Mouse (Mus musculus): ENCODE results near the gene Adh1. TPM values are rescaled to one million over a fixed set of nuclear protein-coding genes. Genes with fewer than 3 reads are reported as not detected.

The Adh1 gene
- polyA plus RNA-seq, 1 experiment = not detected

- Histone ChIP-seq H3K9me3 (ENCODE audit: control insufficient read depth, low read length) (no peaks in the 10 kb centered on the region), H3K27me3 (ENCODE audit: control insufficient read depth) (no peaks in the 10 kb centered on the region), H3K4me1 (ENCODE audit: control insufficient read depth) (no peaks in the 10 kb centered on the region), H3K4me3 (replicated peaks) (no peak overlapping the region), H3K36me3 (ENCODE audit: control insufficient read depth) (no peaks in the 10 kb centered on the region)
- TF ChIP-seq TAL1 (IDR thresholded peaks at IDR 0.05; ENCODE audit: low read length) (no peak), GATA1 (IDR thresholded peaks at IDR 0.05; ENCODE audit: low read length) (no peak)
These were observed 14.2 kb upstream of the Adh1 start for GRCm38 (mm10) chr3:138246511-138247020.

GRCm38 (mm10) chr3:138247241-138247640, 13.6 kb upstream of the Adh1 start:
- H3K4me3 ChIP-seq (replicated peaks) = no peak overlapping the region
- no peak for TF ChIP-seq GATA1 (IDR thresholded peaks at IDR 0.05; ENCODE audit: low read length)
- no peak for TF ChIP-seq TAL1 (IDR thresholded peaks at IDR 0.05; ENCODE audit: low read length)
- H3K4me1 ChIP-seq (ENCODE audit: control insufficient read depth) = no peaks in the 10 kb centered on the region
- no peaks in the 10 kb centered on the region for H3K9me3 ChIP-seq (ENCODE audit: control insufficient read depth, low read length)
- H3K36me3 ChIP-seq (ENCODE audit: control insufficient read depth) = no peaks in the 10 kb centered on the region
- no peaks in the 10 kb centered on the region for H3K27me3 ChIP-seq (ENCODE audit: control insufficient read depth)

GRCm38 (mm10) chr3:138248011-138248410, 12.8 kb upstream of the Adh1 start:
- no peaks in the 10 kb centered on the region for H3K36me3 ChIP-seq (ENCODE audit: control insufficient read depth)
- H3K4me1 ChIP-seq (ENCODE audit: control insufficient read depth) = no peaks in the 10 kb centered on the region
- H3K27me3 ChIP-seq (ENCODE audit: control insufficient read depth) = no peaks in the 10 kb centered on the region
- TF ChIP-seq TAL1 (IDR thresholded peaks at IDR 0.05; ENCODE audit: low read length) (no peak), GATA1 (IDR thresholded peaks at IDR 0.05; ENCODE audit: low read length) (no peak)
- no peak overlapping the region for H3K4me3 ChIP-seq (replicated peaks)
- no peaks in the 10 kb centered on the region for H3K9me3 ChIP-seq (ENCODE audit: control insufficient read depth, low read length)

GRCm38 (mm10) chr3:138248746-138249145, 12.0 kb upstream of the Adh1 start:
- H3K4me3 ChIP-seq (replicated peaks) = no peak overlapping the region
- TF ChIP-seq TAL1 (IDR thresholded peaks at IDR 0.05; ENCODE audit: low read length) (no peak), GATA1 (IDR thresholded peaks at IDR 0.05; ENCODE audit: low read length) (no peak)
- no peaks in the 10 kb centered on the region for H3K4me1 ChIP-seq (ENCODE audit: control insufficient read depth)
- H3K9me3 ChIP-seq (ENCODE audit: control insufficient read depth, low read length) = no peaks in the 10 kb centered on the region
- no peaks in the 10 kb centered on the region for H3K27me3 ChIP-seq (ENCODE audit: control insufficient read depth)
- H3K36me3 ChIP-seq (ENCODE audit: control insufficient read depth) = no peaks in the 10 kb centered on the region

GRCm38 (mm10) chr3:138251156-138251555, 9.6 kb upstream of the Adh1 start:
- H3K36me3 ChIP-seq (ENCODE audit: control insufficient read depth) = no peaks in the 10 kb centered on the region
- TF ChIP-seq TAL1 (IDR thresholded peaks at IDR 0.05; ENCODE audit: low read length) = no peak
- no peak for TF ChIP-seq GATA1 (IDR thresholded peaks at IDR 0.05; ENCODE audit: low read length)

GRCm38 (mm10) chr3:138254205-138254604, 6.6 kb upstream of the Adh1 start:
- Histone ChIP-seq H3K36me3 (ENCODE audit: control insufficient read depth) (no peaks in the 10 kb centered on the region), H3K9me3 (ENCODE audit: control insufficient read depth, low read length) (no peaks in the 10 kb centered on the region), H3K4me1 (ENCODE audit: control insufficient read depth) (no peaks in the 10 kb centered on the region), H3K4me3 (replicated peaks) (no peak overlapping the region), H3K27me3 (ENCODE audit: control insufficient read depth) (no peaks in the 10 kb centered on the region)
- no peak for TF ChIP-seq GATA1 (IDR thresholded peaks at IDR 0.05; ENCODE audit: low read length)
- no peak for TF ChIP-seq TAL1 (IDR thresholded peaks at IDR 0.05; ENCODE audit: low read length)

More at GRCm38 (mm10) chr3:138251156-138251555, 9.6 kb upstream of the Adh1 start:
- Histone ChIP-seq H3K27me3 (ENCODE audit: control insufficient read depth) (no peaks in the 10 kb centered on the region), H3K9me3 (ENCODE audit: control insufficient read depth, low read length) (no peaks in the 10 kb centered on the region), H3K4me3 (replicated peaks) (no peak overlapping the region), H3K4me1 (ENCODE audit: control insufficient read depth) (no peaks in the 10 kb centered on the region)

GRCm38 (mm10) chr3:138255366-138255765, 5.4 kb upstream of the Adh1 start:
- no peaks in the 10 kb centered on the region for H3K27me3 ChIP-seq (ENCODE audit: control insufficient read depth)
- H3K4me3 ChIP-seq (replicated peaks) = no peak overlapping the region
- no peaks in the 10 kb centered on the region for H3K36me3 ChIP-seq (ENCODE audit: control insufficient read depth)
- no peaks in the 10 kb centered on the region for H3K9me3 ChIP-seq (ENCODE audit: control insufficient read depth, low read length)
- H3K4me1 ChIP-seq (ENCODE audit: control insufficient read depth) = no peaks in the 10 kb centered on the region
- TF ChIP-seq GATA1 (IDR thresholded peaks at IDR 0.05; ENCODE audit: low read length) (no peak), TAL1 (IDR thresholded peaks at IDR 0.05; ENCODE audit: low read length) (no peak)

- Histone ChIP-seq H3K4me1 (ENCODE audit: control insufficient read depth) (no peaks in the 10 kb centered on the region), H3K9me3 (ENCODE audit: control insufficient read depth, low read length) (no peaks in the 10 kb centered on the region), H3K36me3 (ENCODE audit: control insufficient read depth) (no peaks in the 10 kb centered on the region), H3K27me3 (ENCODE audit: control insufficient read depth) (no peaks in the 10 kb centered on the region), H3K4me3 (replicated peaks) (no peak overlapping the region)
- TF ChIP-seq TAL1 (IDR thresholded peaks at IDR 0.05; ENCODE audit: low read length) (no peak), GATA1 (IDR thresholded peaks at IDR 0.05; ENCODE audit: low read length) (no peak)
These were observed 4.8 kb upstream of the Adh1 start for GRCm38 (mm10) chr3:138255780-138256550.

- no peak for TF ChIP-seq GATA1 (IDR thresholded peaks at IDR 0.05; ENCODE audit: low read length)
- no peak for TF ChIP-seq TAL1 (IDR thresholded peaks at IDR 0.05; ENCODE audit: low read length)
- H3K4me3 ChIP-seq (replicated peaks) = no peak overlapping the region
- no peaks in the 10 kb centered on the region for H3K4me1 ChIP-seq (ENCODE audit: control insufficient read depth)
- H3K9me3 ChIP-seq (ENCODE audit: control insufficient read depth, low read length) = no peaks in the 10 kb centered on the region
- H3K36me3 ChIP-seq (ENCODE audit: control insufficient read depth) = no peaks in the 10 kb centered on the region
- H3K27me3 ChIP-seq (ENCODE audit: control insufficient read depth) = no peaks in the 10 kb centered on the region
These were observed 1.8 kb downstream of the Adh1 start for GRCm38 (mm10) chr3:138262568-138262967.
